In the genomic region with DNA sequence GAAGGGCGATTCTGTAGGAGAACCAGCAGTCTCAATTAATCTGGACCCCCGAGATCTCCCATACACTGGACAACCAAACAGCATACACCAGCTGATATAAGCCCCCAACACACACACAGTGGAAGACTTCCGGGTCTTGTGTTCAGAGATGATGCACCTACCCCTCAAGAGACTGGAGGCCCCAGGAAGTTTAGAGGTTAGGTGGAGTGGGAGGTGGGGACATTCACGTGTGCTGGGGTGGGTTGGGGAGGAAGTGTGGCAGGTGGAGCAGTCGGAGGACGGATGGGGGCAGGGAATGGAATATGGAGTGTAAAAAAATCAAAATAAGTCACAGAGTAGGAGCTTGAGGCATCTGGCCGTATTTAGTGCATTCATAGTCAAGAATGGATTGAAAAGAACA, we compare ENCODE assay signal across 19 mouse cellular contexts.
"Had no signal": no experiment of that assay in that cellular context is flagged by ENCODE, and none has a peak within 500 bp of the region (broad histone marks: within the 10 kb centered on the region; RNA-seq: fewer than 3 reads in every experiment).

No protein-coding gene starts in this region.

- H3K27me3 ChIP-seq: intestine, embryonic 15.5 days; liver, embryonic 13.5 days; lung, embryonic 15.5 days; megakaryocyte, embryonic 14.5 days; stomach, embryonic 15.5 days had no signal

- DNase-seq: kidney, adult 2 months; kidney, postnatal 36 days; layer of hippocampus, adult 9-11 months; layer of hippocampus, postnatal 36 days; liver; liver, embryonic 13.5 days; liver, postnatal 0 days; lung, postnatal 14 days; right cerebral cortex, postnatal 4 days; spleen, adult 18-20 months had no signal

- H3K9me3 ChIP-seq: intestine, embryonic 15.5 days; limb, embryonic 12.5 days; liver, embryonic 13.5 days; lung, embryonic 15.5 days; megakaryocyte, embryonic 14.5 days; stomach, embryonic 15.5 days had no signal

- H3K4me3 ChIP-seq: intestine, embryonic 15.5 days; limb, embryonic 12.5 days; liver, embryonic 13.5 days; lung, embryonic 15.5 days; megakaryocyte, embryonic 14.5 days; stomach, embryonic 15.5 days had no signal

- H3K4me2 ChIP-seq: intestine, embryonic 15.5 days; limb, embryonic 12.5 days; liver, embryonic 13.5 days; lung, embryonic 15.5 days; midbrain, embryonic 11.5 days; stomach, embryonic 15.5 days had no signal

- H3K36me3 ChIP-seq: intestine, embryonic 15.5 days; limb, embryonic 12.5 days; liver, embryonic 13.5 days; lung, embryonic 15.5 days; stomach, embryonic 15.5 days had no signal

- H3K9ac ChIP-seq: intestine, embryonic 15.5 days; limb, embryonic 12.5 days; liver, embryonic 13.5 days; liver, postnatal 0 days; lung, embryonic 15.5 days; stomach, embryonic 15.5 days had no signal

- H3K27ac ChIP-seq: intestine, embryonic 15.5 days; kidney, postnatal 0 days; limb, embryonic 12.5 days; liver, embryonic 13.5 days; lung, embryonic 15.5 days; macrophage; stomach, embryonic 15.5 days had no signal

- ATAC-seq: intestine, embryonic 15.5 days; liver, postnatal 0 days; midbrain, embryonic 16.5 days had no signal

- H3K4me1 ChIP-seq: intestine, embryonic 15.5 days; limb, embryonic 12.5 days; liver, embryonic 13.5 days; lung, embryonic 15.5 days; stomach, embryonic 15.5 days had no signal
